Mouse (Mus musculus) layer of hippocampus, adult 2 months (tissue): ENCODE results near the gene Pcdh15. TPM values are rescaled to one million over a fixed set of nuclear protein-coding genes. Genes with fewer than 3 reads are reported as not detected.

Source experiments
- DNase-seq, 2 experiments: peaks; one replicate each; pipeline ENCODE4 v3.0.0; 2022; ENCODE audit warnings: low spot score in 2 of 2
- H3K27ac ChIP-seq: fragments of 200-600 bp; 2 replicates; pipeline ENCODE4 v1.8.1; 2022
- H3K4me3 ChIP-seq: fragments of 200-600 bp; 2 replicates; pipeline ENCODE4 v1.8.1; 2022; ENCODE audit warnings: mild to moderate bottlenecking
- CTCF ChIP-seq: fragments of 200-600 bp; conservative IDR thresholded peaks from 2 replicates; pipeline ENCODE4 v1.8.1; 2022; ENCODE audit warnings: antibody characterized with exemption, mild to moderate bottlenecking, moderate library complexity
- total RNA-seq, 2 experiments: library from RNA; stranded (reverse); gene quantifications; 2 replicates each; pipeline ENCODE4 v1.2.3; 2021

Gene Pcdh15
- total RNA-seq, 2 experiments from 2014 or later: 14.1 to 17.7 TPM

GRCm38 (mm10) chr10:74181921-74182320 lies 1082.8 kb downstream of the Pcdh15 start:
- DNase-seq: no peak
- TF ChIP-seq CTCF: no peak
- Histone ChIP-seq H3K4me3 (no peak overlapping the region), H3K27ac (no peak overlapping the region)

- DNase-seq: peak; percentile 39 to 63
- Histone ChIP-seq H3K27ac (no peak overlapping the region), H3K4me3 (no peak overlapping the region)
- peak; percentile 94 for TF ChIP-seq CTCF
These were observed 1104.5 kb downstream of the Pcdh15 start for GRCm38 (mm10) chr10:74203650-74204049.

- no peak overlapping the region for H3K4me3 ChIP-seq
- H3K27ac ChIP-seq: no peak overlapping the region
- DNase-seq: no peak
- TF ChIP-seq CTCF: peak; percentile 63
These were observed 1118.1 kb downstream of the Pcdh15 start for GRCm38 (mm10) chr10:74217268-74217667.

GRCm38 (mm10) chr10:74220439-74220838 lies 1121.3 kb downstream of the Pcdh15 start:
- Histone ChIP-seq H3K27ac (no peak overlapping the region), H3K4me3 (no peak overlapping the region)
- no peak for TF ChIP-seq CTCF
- DNase-seq: no peak

- Histone ChIP-seq H3K4me3 (no peak overlapping the region), H3K27ac (no peak overlapping the region)
- DNase-seq: no peak
- no peak for TF ChIP-seq CTCF
These were observed 1158.7 kb downstream of the Pcdh15 start for GRCm38 (mm10) chr10:74257716-74258446.

GRCm38 (mm10) chr10:74258639-74259038 lies 1159.5 kb downstream of the Pcdh15 start:
- no peak overlapping the region for H3K4me3 ChIP-seq
- no peak for TF ChIP-seq CTCF
- H3K27ac ChIP-seq: no peak overlapping the region
- no peak for DNase-seq

GRCm38 (mm10) chr10:74269637-74270269 lies 1170.6 kb downstream of the Pcdh15 start:
- no peak for TF ChIP-seq CTCF
- H3K4me3 ChIP-seq: no peak overlapping the region
- peak in 1 of 2 experiments; percentile 2 for DNase-seq
- peak overlapping the region; percentile 11; the same call in 1 of the 2 replicates for H3K27ac ChIP-seq

- no peak overlapping the region for H3K4me3 ChIP-seq
- DNase-seq: no peak
- H3K27ac ChIP-seq: no peak overlapping the region
- TF ChIP-seq CTCF: no peak
These were observed 1171.8 kb downstream of the Pcdh15 start for GRCm38 (mm10) chr10:74270894-74271293.

- Histone ChIP-seq H3K27ac (no peak overlapping the region), H3K4me3 (no peak overlapping the region)
- DNase-seq: no peak
- no peak for TF ChIP-seq CTCF
These were observed 1205.0 kb downstream of the Pcdh15 start for GRCm38 (mm10) chr10:74304120-74304519.

GRCm38 (mm10) chr10:74305439-74306158 lies 1206.5 kb downstream of the Pcdh15 start:
- Histone ChIP-seq H3K4me3 (no peak overlapping the region), H3K27ac (no peak overlapping the region)
- TF ChIP-seq CTCF: no peak
- no peak for DNase-seq

- no peak overlapping the region for H3K27ac ChIP-seq
- H3K4me3 ChIP-seq: no peak overlapping the region
- TF ChIP-seq CTCF: no peak
- no peak for DNase-seq
These were observed 1207.9 kb downstream of the Pcdh15 start for GRCm38 (mm10) chr10:74307035-74307434.

- Histone ChIP-seq H3K27ac (no peak overlapping the region), H3K4me3 (no peak overlapping the region)
- TF ChIP-seq CTCF: no peak
- DNase-seq: no peak
These were observed 1216.9 kb downstream of the Pcdh15 start for GRCm38 (mm10) chr10:74316091-74316490.

- no peak overlapping the region for H3K27ac ChIP-seq
- TF ChIP-seq CTCF: no peak
- H3K4me3 ChIP-seq: no peak overlapping the region
- no peak for DNase-seq
These were observed 1236.3 kb downstream of the Pcdh15 start for GRCm38 (mm10) chr10:74335412-74335811.
